Mouse (Mus musculus) cerebellum, adult 11 months (tissue): Measurements from ENCODE around the gene Agmo.

ENCODE experiments used
- DNase-seq: peaks from one replicate; pipeline ENCODE4 v3.0.0; 2022

Agmo gene

DNA sequence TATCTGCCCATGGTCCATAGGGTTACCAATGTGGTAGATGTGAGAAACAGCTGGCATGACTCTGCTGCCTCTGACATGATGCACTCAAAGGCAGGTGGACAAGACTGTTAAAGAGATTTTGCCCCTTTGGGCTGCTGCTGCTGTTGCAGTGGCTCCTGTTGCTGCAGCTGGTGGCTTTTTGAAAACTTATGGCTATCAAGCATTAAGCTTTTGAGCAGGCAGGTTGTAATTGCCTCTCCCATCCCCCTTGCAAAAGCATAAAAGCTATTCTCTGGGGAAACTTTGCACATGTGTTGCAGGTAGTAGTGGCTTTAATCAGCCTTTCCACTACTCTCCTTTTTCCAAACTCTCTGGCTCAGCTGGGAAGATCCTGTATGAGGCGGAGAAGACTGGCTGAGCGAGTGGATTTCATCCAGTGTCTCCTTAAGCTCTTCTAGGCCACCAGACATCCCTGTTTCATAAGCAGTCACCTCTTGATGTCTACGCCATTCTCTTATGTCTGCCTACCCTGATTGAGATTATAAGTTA, 201.1 kb downstream of the Agmo start:
- no peak for DNase-seq

DNA sequence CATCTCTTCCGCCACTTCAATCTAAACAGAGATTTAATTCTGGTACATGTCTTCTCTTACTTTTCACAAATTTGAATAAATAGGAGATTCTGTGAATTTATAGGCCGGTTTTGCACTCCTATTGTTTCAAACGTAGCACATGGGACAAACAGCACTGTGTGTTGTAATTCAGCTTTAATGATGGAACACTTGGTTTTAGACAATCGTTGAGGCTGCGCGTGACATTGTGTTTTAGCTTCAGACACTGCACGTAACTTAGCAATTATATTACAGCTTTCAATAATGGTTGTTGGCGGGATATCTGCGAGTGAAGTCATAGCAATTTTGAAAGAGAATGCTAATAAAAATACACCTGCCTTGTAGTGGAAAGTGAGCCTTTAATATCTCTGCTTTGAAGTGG, 203.8 kb downstream of the Agmo start:
- no peak for DNase-seq

DNA sequence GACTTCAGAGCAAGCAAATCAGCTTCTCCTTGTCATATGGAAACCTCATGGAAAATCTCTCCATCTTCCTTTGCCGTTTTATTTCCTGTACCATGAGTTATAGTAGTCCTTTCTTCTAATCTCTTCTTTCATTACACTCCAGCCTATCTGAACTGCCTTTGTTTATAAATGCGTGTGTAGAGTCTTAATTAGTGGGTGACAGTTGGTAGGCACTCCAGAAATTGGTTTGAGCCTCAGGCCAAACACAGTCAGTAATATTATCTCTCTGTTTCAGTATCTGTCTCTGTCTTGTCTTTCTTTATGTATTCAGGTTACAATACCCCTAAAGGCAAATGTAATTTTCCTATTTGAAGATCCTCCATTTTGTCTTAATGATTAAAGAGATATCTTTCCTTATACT, 208.2 kb downstream of the Agmo start:
- DNase-seq: no peak

DNA sequence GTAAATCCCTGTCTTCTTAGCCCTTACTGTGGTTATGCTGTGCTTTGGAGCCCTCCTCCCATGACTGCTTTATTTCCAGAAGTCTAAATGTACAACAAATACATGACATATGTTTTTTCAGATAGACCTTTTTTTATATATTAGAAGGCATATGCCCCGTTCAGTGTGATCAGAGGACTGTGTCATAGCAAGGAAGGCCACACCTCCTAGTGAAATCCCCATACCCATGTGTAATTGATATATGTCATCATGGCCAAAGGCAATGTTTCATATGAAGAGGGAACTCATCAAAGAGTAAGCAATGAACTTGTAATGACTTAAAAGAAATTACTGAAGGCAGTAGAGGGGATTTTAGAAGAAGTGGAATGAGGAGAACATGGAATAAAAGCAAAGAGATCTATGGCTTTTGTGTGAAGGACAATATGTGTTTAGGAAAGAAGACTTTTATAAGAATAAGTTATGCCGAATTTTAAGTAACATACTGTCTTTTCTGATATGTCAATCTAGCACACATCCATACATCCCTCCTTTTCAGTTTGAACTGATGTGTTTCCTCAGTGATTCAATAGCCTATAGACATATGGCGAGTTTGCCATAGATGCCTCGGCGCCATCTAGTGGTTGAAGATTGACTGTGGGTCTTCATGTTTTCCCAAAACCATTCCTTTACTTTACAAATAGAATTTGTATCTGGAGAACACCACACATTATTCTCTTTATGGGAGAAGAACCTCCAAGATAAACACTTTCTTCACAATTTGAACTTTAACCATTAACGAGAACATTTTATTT, 209.1 kb downstream of the Agmo start:
- DNase-seq: peak; percentile 16

DNA sequence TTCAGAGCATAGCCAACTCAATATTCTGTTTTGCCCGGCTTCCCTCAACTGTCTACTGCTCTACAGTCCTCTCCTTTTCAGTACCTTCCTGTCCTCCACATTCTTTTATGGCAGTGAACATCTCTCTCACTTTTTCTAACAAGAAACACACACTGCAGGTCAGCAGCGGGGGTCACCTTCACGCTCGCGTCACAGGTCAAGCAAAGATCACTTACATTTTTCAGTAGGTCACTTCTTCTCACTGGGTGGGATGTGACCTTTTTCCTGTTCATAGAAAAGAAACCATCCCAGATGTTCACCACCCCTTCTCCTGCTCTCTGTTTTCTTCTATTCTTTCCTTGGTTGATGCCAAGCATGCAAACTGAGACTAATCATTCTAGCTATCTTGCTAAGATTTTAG, 230.2 kb downstream of the Agmo start:
- DNase-seq: no peak

DNA sequence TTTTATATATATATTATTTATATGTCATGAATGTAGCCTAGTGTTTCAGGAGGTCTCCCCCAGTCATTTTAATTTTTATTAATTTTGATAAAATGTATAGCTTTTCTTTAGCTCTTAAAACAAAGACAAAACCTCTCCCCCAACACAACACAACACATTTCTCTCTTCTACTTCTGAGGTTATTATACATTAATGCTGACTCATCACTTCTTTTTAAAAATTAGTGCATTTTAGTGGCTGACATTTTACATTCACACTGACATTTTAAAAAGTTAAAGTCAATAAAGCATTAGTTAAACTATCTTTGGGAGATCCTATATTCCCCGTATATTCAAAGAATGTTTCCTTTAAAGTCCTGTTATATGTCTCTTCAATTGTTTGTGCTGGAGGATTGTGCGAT, 235.4 kb downstream of the Agmo start:
- no peak for DNase-seq

DNA sequence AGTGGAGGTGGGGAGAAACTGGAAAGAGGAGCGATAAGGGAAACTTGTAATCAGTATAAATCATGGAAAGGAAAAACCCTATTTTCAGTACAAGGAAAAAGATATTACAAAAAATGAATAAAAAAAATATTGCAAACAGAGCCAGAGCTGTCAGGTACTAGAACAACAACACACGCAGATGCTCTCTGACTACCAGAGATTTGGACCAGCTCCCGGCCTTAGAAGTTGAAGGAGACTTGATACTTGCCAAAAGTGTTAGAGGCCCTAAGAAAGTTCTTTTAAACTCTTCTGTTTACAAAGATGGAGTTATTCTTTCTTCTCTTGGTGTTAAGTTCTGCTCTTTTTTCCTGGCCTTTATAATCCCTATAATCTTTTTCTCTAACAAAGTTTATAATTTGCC, 246.6 kb downstream of the Agmo start:
- DNase-seq: no peak

DNA sequence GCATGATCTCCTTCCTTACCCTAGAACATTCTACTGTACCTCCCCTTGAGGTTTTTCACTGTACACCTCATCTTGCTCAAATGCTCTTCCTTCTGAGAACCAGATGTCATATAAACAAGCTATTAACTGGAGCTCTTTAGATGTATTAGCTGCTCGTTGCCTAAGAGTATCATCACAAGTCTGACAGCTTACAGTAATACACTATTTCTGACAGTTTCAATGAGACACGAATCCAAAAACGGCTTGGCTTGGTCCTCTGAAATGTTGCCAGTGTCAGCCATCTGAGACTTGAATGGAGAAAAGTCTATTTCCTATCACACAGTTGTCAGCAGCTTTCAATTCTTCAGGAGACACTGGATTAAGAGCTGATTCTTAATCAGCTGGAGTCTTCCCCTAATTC, 257.4 kb downstream of the Agmo start:
- DNase-seq: no peak

DNA sequence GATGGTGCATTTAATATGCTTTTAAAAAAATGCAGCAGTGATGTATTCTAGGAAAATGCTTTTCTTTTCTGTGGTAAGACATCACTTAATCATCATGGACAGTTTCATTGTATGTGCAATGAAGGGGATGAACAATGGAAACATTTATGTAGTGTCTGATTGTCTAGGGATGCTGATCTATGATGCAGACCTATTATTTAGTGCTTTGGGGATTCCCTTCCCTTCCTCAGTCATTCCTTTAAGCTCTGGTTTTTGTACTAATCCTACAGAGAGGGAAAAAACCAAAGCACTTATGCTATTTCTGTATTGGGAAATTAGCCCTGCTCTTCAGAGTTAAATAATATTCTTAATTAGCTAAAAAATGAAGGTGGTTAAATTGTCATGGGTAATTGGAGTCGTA, 266.0 kb downstream of the Agmo start:
- no peak for DNase-seq

DNA sequence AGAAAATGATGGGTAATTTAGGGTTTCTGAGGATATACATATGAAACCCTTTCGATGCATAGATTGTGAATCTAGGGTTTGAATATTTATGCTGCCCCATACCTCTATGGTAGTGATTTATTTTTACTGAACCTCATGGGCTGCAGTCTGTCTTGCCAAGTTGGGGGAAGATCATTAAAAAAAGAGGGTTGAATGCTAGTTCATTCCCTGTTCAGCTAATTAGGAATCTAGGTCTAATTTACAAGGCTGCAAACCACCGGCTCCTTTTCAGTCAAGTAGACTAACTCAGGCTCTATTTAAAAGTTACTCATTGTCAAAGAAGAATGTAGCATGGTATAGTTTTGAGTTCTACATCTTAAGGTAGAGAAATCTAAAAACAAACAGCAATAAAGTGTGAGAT, 266.4 kb downstream of the Agmo start:
- DNase-seq: no peak

DNA sequence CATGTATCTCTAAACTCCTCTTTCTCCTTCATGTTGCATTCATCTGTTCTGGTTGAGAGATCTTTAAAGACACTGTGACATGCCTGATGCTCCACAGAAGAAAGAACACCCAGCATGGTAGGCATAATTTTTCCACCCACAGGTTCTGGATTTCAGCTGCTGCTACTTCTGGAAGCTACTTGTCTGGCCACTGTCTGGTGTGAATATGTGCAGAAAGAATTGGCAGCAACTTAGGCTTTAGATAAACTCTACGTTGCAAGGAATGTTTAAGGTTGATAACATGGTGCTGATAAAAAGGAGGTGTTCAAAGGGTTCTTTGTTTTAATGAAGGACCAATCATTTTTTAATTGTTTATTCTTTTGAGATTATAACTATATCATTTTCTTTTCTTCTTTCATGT, 280.3 kb downstream of the Agmo start:
- DNase-seq: no peak

DNA sequence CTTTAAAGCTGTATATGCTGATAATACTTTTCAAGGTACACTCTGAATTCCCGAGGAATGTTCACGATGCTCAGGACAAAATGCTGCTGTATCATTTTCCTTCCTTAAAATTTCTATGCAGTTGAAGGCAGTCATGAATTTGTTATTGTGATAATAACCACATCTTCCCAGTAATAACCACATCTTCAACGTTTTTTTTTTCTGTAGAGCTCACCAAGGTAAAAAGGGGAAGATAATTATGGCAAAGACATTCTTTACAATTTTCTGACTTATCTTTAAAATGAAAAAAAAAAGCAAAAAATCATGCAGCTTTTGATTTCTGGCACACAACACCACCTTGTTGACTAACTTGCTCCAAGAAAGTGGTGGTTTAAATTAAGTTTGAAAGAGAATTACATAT, 283.2 kb downstream of the Agmo start:
- no peak for DNase-seq

DNA sequence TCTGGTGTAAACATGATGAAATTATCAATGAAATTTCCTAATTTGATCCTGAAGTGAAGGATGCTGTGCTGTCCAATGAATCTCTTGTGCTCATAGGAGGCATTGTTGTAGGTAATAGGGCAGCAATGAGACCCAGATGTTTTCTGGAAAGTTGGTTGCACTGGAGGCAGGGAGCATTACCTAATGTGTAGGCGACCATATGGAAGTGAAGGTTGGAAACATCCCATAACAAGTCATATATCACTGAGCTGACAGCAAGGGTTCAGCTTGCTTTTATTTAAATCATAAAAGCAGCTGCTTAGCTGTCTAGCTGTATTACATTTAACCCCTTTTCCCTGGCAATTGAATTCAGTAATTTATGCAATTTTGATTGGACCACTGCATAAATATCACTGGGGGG, 299.6 kb downstream of the Agmo start:
- DNase-seq: no peak

DNA sequence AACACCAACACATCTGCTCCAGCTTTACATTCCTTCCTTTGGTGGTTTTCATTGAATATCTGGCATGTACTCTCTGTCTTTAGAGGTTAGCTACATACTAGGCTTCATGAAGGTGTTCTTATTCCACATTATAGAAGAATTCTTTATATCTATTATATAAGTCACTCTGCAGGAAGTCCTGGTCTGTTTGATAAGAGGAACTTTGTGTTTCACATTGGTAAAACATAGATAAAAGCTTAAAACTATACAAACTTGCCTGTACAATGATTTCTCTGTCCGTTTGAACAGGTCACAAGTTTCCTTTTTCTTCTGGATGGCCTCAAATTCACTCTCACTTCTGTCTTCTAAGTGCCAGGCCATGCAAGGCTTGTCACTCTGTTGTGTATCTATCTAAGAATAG, 316.8 kb downstream of the Agmo start:
- DNase-seq: no peak

DNA sequence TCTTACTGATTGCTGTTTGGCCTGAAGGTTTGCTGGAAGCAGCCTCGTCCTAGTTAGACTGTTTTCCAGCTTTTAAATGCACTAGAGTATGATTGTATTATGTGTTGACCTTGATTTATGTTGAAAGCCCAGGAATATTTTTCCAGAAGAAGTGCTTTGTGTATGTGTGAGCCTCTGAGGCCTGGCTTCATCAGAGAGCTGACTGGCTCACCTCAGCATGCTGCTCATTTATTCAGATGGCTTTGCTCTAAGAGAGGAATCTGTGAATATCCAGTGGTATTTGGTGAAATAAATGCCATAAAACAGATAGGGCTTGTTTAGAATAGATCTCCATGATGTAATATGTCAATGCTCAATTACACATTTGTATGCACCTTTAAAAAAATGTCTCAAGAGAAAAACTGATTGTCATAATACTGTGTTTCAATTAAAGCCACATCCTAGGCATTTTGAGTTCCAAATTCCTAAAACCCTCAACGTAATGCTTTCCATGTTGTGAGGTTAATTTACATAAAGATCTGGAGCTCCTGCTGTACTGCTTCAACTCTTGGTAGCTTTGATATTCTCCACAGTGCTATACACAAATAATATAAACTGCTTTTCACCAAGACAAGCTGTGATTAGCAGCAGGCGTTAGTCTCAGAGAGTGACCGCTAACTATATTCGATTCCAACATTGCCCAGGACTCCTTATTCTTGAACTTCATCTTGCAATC, 324.6 kb downstream of the Agmo start:
- DNase-seq: no peak

DNA sequence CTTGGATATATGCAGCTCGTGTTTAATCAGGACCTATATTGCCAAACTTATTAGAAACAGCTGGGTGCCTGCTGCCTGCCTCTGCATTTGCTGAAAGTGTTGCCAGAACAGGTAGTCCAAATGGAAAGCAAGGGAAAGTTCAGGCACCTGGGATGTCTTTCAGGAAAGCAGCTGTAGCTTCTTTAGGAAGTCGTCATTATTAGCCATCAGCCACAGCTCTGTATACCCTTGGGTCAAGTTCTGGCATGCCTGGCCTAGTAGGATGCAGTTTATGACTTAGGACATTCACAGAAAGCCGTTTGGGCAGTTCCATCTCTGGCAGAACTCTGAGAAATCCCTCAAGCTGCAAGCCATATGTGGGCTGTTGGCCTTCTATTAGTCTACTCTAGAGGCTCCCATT, 330.5 kb downstream of the Agmo start:
- DNase-seq: no peak

DNA sequence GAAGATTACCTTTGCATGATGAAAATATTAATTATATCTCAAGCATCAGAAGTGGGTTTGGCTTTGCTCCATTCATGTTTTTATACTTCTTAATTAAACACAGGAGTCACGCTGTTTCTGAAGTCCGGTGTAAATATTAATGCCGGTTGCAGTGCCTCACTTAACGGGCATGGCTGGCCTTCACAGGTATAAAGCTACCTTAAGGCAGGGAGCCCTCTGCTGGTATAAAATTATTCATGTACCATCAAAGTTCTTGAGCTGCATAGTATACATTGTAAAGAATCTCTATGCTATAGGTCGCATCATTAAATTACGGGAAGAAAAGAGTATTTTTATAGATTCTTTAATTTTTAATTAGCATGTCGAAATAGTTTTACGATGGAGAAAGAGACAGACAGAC, 341.3 kb downstream of the Agmo start:
- no peak for DNase-seq

DNA sequence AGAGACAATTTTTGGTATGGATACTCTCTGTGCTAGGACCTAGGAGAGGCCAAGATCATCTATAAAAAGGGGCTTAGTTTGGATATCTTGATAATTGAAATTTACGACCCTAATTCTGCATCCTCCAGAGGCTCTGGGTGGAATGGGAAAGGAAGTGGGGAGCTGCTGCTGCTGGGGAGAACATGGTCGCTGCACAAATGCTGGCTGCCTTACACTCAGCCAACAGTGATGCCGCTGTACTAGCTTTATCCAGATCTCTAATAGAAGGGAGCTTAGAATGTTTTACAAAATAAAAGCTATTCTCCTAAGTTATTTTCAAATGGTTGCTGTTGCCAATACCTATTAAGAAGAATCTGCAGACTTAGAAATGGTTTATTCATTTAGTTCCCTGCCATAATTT, 351.4 kb downstream of the Agmo start:
- DNase-seq: no peak

DNA sequence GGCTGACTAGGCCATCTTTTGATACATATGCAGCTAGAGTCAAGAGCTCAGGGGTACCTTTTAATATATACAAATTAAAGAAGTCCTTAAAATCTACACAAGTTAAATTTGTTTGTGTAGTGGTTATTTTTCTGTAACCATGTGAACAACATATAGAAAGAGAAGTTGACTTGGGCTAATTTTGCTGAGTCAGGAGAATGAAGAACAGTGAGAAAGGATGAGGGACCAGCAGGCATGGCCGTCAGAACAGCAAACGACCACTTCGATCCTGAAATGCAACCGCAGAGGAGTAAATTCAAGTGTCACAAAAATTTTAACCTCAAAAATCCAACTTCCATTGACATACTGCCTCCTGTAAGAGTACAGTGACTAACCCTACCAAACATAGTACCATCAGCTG, 371.4 kb downstream of the Agmo start:
- no peak for DNase-seq

DNA sequence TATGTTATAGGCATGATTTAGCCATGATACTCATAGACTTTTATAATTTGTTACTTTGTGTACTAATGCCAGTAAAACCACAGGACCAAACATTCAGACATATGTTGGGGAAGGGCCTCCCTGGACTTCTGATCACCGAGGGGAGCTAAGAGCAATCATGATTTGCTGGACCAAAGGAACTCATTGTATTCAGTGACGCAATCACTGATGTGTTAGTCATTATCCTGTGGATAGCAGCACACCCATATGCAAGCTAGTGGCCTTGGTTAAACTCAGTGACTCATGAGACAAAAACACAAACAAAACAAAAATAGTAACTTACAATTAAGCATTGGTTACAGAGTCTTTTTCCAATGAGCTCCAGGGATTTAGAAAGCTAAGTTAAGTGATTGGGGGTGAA, 373.3 kb downstream of the Agmo start:
- no peak for DNase-seq

DNA sequence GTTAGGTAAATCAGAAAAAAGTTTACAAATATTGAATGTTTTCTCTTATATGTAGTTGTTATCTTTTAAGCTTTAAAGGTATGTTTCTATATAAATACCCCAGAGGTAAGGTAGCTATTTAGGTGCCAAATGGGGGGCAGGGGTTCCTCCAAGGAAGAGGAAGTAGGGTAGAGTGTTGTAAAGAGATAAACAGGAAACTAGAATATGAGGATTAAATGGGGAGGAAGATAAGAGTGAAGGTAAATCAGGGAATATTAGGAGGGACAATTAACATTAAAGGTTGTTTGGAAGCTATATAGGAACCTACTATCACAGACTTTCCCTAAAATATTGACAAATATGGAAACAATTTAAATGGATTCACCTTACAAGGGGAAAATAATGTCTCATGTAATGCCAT, 382.6 kb downstream of the Agmo start:
- no peak for DNase-seq
